Mouse (Mus musculus) layer of hippocampus, adult 8-10 months (tissue): Measurements from ENCODE around the gene Farp1. TPM values are rescaled to one million over a fixed set of nuclear protein-coding genes. Genes with fewer than 3 reads are reported as not detected.

Source experiments
- DNase-seq, 2 experiments: peaks; one replicate each; pipeline ENCODE4 v3.0.0; 2022; ENCODE audit warnings: low spot score in 2 of 2
- total RNA-seq, 4 experiments: library from RNA; stranded (reverse); gene quantifications; 2 replicates each; pipeline ENCODE4 v1.2.4; 2022

Farp1 gene
- total RNA-seq, 4 experiments from 2014 or later: 110 to 121 (median 116) TPM

- DNase-seq: peak; percentile 30 to 61
Measured at GRCm38 (mm10) chr14:121259789-121260188, 224.8 kb downstream of the Farp1 start.

- DNase-seq: no peak
Measured at GRCm38 (mm10) chr14:121261229-121261879, 226.4 kb downstream of the Farp1 start.

GRCm38 (mm10) chr14:121262606-121263005, 227.6 kb downstream of the Farp1 start:
- no peak for DNase-seq

GRCm38 (mm10) chr14:121263912-121264311, 228.9 kb downstream of the Farp1 start:
- DNase-seq: no peak

GRCm38 (mm10) chr14:121264453-121264852, 229.5 kb downstream of the Farp1 start:
- no peak for DNase-seq

- no peak for DNase-seq
Measured at GRCm38 (mm10) chr14:121267801-121268200, 232.8 kb downstream of the Farp1 start.

- no peak for DNase-seq
Measured at GRCm38 (mm10) chr14:121270490-121270889, 235.5 kb downstream of the Farp1 start.

GRCm38 (mm10) chr14:121274985-121275384, 240.0 kb downstream of the Farp1 start:
- DNase-seq: no peak

- no peak for DNase-seq
Measured at GRCm38 (mm10) chr14:121276016-121276415, 241.0 kb downstream of the Farp1 start.

- DNase-seq: peak; percentile 63 to 84
Measured at GRCm38 (mm10) chr14:121279106-121279505, 244.1 kb downstream of the Farp1 start.

GRCm38 (mm10) chr14:121280601-121281335, 245.8 kb downstream of the Farp1 start:
- DNase-seq: no peak

GRCm38 (mm10) chr14:121281336-121281710, 246.3 kb downstream of the Farp1 start:
- no peak for DNase-seq

- DNase-seq: no peak
Measured at GRCm38 (mm10) chr14:121285379-121286120, 250.6 kb downstream of the Farp1 start.

GRCm38 (mm10) chr14:121291881-121292280, 256.9 kb downstream of the Farp1 start:
- no peak for DNase-seq

- no peak for DNase-seq
Measured at GRCm38 (mm10) chr14:121292391-121292790, 257.4 kb downstream of the Farp1 start.

GRCm38 (mm10) chr14:121294484-121294883, 259.5 kb downstream of the Farp1 start:
- no peak for DNase-seq

GRCm38 (mm10) chr14:121297103-121297502, 262.1 kb downstream of the Farp1 start:
- no peak for DNase-seq

- no peak for DNase-seq
Measured at GRCm38 (mm10) chr14:121298537-121298936, 263.5 kb downstream of the Farp1 start.

GRCm38 (mm10) chr14:121299093-121299492, 264.1 kb downstream of the Farp1 start:
- no peak for DNase-seq

- no peak for DNase-seq
Measured at GRCm38 (mm10) chr14:121304523-121304922, 269.5 kb downstream of the Farp1 start.

GRCm38 (mm10) chr14:121305316-121306064, 270.5 kb downstream of the Farp1 start:
- no peak for DNase-seq
